Mouse (Mus musculus) c-Kit-positive CD71-negative TER-119-negative erythroid progenitor cells, embryonic 14.5 days (primary cell): ENCODE results near the gene Fam53b.

Source experiments
- DNase-seq: peaks from one replicate; pipeline ENCODE4 v3.0.0-alpha.2; 2013; ENCODE audit warnings: low read depth

Fam53b gene

DNA sequence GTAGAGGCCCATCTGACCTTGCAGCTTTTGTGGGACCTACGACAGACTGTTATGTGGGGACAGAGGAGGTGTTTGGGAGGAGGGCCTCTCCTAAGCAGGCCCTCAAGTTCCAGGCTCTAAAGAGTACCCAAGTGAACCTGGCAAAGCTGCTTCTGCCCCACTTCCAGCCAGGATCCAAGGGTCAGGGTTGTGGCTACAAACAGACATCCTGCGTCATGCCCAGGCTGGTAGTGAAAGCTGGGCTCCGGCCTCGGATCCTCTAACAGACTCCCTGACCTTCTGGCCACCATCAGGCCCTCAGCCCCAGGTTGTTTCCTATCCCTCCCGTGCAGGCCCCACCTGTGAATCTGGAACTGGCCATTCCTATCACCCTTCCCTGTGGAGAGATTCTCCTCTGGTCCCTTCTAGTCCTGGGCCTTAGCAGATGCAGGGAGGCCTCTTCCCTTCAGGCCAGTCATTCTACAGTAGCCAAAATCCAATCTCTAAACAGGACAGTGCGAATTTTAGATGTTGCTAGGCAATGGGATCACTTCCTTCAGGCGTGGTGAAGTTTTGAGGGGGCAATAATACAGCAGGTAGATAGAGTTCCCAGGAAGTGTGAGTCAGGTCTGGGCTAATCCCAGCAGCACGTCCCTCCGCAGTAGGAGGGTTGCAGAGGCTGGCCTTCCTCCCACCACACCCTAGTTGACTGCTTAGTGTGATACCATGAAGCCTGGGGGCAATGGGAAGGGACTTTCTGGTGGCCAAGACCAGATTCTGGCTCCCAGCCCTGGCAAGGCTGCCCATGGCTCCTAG, 110.0 kb downstream of the Fam53b start:
- DNase-seq, result no peak

GRCm38 (mm10) chr7:132702492-132703070, 111.1 kb downstream of the Fam53b start:
- DNase-seq, result no peak

GRCm38 (mm10) chr7:132702024-132702423, 111.7 kb downstream of the Fam53b start:
- no peak for DNase-seq

- DNase-seq, result no peak
Observed at GRCm38 (mm10) chr7:132701412-132701811, 112.3 kb downstream of the Fam53b start.

DNA sequence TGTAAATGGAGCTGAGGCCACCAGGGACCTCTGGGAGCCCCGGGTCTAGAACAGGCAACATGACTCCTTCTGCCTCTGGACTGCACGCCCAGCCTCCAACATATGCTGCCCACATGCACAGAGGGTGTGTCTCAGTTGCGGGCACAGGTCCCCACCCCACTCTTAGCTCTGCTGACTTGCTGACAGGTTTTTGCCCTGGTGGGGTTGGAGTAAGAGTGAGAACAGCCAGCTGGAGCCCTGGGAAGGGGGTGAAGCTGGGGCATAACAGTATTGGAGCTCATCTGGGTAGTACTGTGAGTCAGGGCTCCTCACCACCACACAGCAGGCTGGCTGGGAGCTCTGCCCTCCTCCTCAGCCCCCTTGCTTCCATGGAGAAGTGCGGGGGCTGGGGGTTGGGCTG, 113.6 kb downstream of the Fam53b start:
- no peak for DNase-seq

DNA sequence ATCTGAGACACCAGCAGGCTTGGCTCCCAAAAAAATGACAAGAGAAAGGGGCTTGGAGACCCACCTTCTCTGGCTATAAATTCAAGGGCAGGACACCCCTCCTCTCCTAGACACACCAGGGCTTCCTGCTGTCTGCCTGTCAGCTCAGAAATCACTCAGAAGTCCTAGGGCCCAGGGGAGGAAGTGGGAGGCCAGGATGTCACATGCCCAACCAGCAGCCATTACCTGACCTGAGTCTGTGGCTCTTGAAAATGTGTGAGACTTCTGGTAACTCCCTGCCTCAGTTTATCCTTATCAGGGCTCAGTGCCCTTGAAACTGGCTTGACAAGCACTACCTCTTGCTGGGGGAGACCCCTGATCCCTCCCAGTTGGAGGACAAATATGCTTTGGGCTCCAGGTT, 114.0 kb downstream of the Fam53b start:
- no peak for DNase-seq

DNA sequence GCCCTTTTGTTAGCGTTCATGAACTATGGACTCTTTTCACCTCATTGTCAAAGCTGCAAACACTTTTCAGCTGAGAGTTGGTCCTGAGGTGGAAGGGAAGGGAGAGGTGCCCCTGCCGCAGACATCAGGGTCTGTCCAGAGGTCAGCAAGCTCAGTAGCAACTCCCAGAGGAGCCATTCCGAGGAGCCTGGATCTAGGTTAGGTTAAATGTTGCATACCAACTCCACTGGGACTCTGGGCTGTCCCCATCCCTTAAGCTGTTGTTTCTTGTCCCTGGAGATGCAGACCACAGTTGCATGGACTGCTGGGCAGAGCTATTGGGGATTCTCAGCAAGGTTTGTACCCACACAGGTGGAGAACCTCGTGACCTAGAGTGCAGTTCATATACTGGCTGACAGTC, 114.5 kb downstream of the Fam53b start:
- DNase-seq, result no peak

- DNase-seq, result no peak
Observed at GRCm38 (mm10) chr7:132698737-132699136, 114.9 kb downstream of the Fam53b start.

DNA sequence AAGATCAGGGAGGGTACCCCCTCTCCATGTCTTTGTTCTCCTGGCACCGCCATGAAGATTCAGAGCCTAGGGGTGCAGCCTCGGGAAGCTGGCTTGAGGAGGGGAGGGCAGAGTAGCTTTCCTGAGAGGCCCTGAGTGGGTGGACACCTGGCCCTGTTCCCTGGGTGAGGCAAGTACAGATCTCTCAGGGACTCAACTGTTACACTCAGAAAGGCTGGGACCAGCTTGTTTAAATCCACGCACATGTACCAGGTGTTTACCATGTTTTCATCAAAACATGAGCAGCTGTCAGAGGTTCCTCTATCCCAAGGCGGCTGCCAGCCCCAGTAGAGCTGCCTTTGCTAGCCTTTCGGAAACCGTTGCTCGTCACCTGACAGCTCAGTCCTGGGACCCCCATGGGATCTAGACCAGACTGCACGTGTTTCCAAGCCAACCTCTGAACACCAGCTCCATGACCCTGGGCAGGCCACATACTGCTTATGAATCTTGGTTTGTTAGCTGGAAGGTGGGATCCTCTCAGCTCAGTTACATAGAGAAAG, 116.4 kb downstream of the Fam53b start:
- no peak for DNase-seq

- DNase-seq, result no peak
Observed at GRCm38 (mm10) chr7:132693561-132693960, 120.1 kb downstream of the Fam53b start.

DNA sequence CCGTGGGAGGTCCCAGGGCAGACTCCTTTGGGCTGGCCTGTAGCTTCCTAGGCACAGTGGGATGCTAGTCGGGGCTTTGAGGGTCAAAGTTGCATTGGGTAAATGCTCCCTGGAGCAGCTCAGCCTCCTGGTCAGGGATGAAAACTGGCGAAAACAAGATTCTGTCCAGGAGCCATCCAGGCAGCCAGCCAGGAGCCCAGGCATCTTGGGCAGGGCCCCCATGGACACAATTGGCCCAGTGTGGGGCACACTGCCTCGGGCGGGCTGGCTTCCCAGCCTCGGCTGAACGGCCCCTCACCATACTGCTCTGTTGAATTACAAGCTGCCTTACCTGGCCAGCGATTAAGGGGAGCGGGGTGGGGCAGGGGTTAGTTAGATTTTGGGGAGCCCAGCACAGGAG, 121.0 kb downstream of the Fam53b start:
- no peak for DNase-seq

GRCm38 (mm10) chr7:132690716-132691472, 122.8 kb downstream of the Fam53b start:
- no peak for DNase-seq

DNA sequence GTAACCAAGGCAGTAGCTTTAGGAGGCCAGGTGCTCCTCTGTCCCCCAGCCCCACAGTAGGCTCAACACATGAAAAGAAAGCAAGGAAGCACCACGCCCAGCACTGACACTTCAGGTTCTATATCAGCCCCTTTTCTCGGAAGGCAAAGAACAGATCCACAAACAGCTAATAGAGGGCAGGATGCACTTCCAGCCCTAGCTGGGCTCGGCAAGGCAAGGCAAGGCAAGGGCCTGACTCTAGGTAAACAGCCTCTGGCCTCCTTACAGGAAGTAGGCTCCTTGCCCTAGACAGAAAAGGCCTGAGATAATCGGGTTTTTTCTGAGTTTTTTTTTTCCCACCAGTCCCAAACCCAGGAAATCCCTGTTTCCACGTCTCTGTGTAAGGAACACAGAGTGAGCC, 124.0 kb downstream of the Fam53b start:
- DNase-seq, result no peak

- no peak for DNase-seq
Observed at GRCm38 (mm10) chr7:132688721-132689120, 125.0 kb downstream of the Fam53b start.

DNA sequence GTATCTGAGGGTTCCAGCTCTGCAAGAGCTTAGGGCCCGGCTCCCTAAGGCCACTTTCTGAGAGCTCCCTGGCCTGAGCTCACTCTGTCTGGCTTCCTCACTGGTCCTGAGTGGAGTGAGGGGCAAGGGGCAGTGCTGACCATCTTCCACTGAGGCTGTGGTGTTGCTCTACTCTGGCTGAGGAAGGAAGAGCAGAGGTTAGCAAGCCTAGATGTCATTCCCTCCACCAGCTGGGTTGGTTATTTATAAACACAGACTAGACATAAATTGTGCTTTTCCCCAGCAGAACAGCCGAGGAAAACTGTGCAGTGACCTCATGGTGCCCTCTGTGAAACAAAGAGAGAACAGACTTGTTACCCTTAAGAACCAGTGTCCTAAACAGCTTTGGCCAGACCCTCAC, 125.8 kb downstream of the Fam53b start:
- no peak for DNase-seq

DNA sequence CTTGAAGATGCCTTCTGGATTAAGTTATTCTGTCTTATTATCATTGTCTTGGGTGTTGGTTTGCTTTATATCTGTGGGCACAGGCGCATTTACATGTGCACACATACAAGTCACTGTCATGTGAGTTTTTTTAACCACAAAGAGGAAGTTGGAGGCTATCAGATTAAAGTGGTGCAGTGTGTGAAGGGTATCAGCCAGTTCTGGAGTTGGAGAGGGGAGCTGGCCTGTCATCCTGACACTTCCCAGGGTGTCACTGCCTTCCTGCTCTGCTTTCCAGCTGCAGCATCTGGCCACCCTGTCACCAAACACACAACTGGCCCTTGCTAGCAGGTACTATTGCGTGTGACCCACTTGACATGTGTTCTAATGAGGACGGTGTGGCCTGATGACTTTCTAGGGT, 127.2 kb downstream of the Fam53b start:
- DNase-seq, result peak; percentile 50

- DNase-seq, result no peak
Observed at GRCm38 (mm10) chr7:132683923-132684322, 129.8 kb downstream of the Fam53b start.

- DNase-seq, result no peak
Observed at GRCm38 (mm10) chr7:132682901-132683300, 130.8 kb downstream of the Fam53b start.

DNA sequence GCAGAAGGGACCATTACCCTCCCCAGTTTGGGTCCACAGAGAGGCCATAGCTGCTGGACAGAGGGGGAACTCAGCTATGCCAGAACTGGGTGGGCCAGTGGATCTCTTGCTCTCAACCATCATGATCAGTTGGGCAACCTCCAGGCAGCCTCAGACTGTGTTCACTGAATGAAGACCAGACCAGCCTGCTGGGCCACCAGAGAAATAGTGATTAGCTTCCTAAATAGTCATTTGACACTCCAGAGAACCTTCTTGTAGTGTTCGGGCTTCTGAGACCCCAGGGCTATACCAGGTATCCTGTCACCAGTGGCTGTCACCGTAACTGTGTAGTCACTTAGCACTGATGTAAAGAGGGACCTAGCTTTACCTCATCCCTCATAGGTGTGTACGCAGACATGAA, 131.3 kb downstream of the Fam53b start:
- DNase-seq, result no peak

GRCm38 (mm10) chr7:132681831-132682230, 131.9 kb downstream of the Fam53b start:
- no peak for DNase-seq

GRCm38 (mm10) chr7:132681296-132681695, 132.4 kb downstream of the Fam53b start:
- no peak for DNase-seq

DNA sequence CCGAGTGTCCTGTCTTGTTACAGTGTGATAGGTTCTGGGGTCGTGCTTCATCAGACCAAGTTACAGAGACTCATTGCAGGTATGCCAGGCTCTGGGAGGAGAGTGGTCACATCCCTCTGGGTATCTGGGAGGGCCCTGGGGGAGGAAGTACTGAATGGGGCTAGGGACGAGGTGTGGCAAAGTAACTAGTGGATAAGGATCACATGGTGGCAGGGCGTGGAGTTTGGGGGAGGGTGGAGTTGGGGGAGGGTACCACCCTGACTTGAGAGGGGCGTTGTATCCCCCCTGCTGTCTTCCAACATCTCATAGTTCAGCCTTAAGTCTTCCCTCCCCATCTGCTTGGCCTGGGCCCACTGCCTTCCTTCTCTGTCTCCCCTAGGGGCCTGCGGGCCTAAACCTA, 134.1 kb downstream of the Fam53b start:
- no peak for DNase-seq

- DNase-seq, result no peak
Observed at GRCm38 (mm10) chr7:132679117-132679516, 134.6 kb downstream of the Fam53b start.
